Mouse (Mus musculus) embryo, embryonic 10 days (tissue): ENCODE results near the gene Skiv2l.
"Not testable (repeated sequence)": the region's sequence is repeated elsewhere in the genome, so short reads cannot be mapped to it uniquely, and the experiment has no call there.

ENCODE experiments used
- DNase-seq: peaks from one replicate; pipeline ENCODE4 v3.0.0-alpha.2; 2015; ENCODE audit warnings: low spot score

The Skiv2l gene

GRCm38 (mm10) chr17:34811275-34811674 is 38.7 kb downstream of the Skiv2l start:
- no peak for DNase-seq

- DNase-seq = not testable (repeated sequence)
Measured at GRCm38 (mm10) chr17:34810811-34811210, 39.2 kb downstream of the Skiv2l start.

- not testable (repeated sequence) for DNase-seq
Measured at GRCm38 (mm10) chr17:34810411-34810810, 39.6 kb downstream of the Skiv2l start.

- DNase-seq = no peak
Measured at GRCm38 (mm10) chr17:34808599-34809205, 41.3 kb downstream of the Skiv2l start.

- DNase-seq = no peak
Measured at GRCm38 (mm10) chr17:34807176-34807575, 42.8 kb downstream of the Skiv2l start.

GRCm38 (mm10) chr17:34804871-34805562 is 45.0 kb downstream of the Skiv2l start:
- DNase-seq = no peak

GRCm38 (mm10) chr17:34804301-34804700 is 45.7 kb downstream of the Skiv2l start, which contains the start of gene Cyp21a1:
Cyp21a1 (minus strand) TSS chr17:34804561.
- DNase-seq = not testable (repeated sequence)

GRCm38 (mm10) chr17:34803367-34803766 is 46.6 kb downstream of the Skiv2l start:
- not testable (repeated sequence) for DNase-seq

- not testable (repeated sequence) for DNase-seq
Measured at GRCm38 (mm10) chr17:34802756-34803155, 47.3 kb downstream of the Skiv2l start.

GRCm38 (mm10) chr17:34800781-34801305 is 49.2 kb downstream of the Skiv2l start:
- not testable (repeated sequence) for DNase-seq

GRCm38 (mm10) chr17:34799531-34799925 is 50.5 kb downstream of the Skiv2l start:
- DNase-seq = no peak

GRCm38 (mm10) chr17:34798866-34799530 is 51.0 kb downstream of the Skiv2l start:
- DNase-seq = no peak

GRCm38 (mm10) chr17:34798071-34798470 is 51.9 kb downstream of the Skiv2l start:
- DNase-seq = not testable (repeated sequence)

GRCm38 (mm10) chr17:34797211-34797995 is 52.6 kb downstream of the Skiv2l start:
- DNase-seq = not testable (repeated sequence)

GRCm38 (mm10) chr17:34796311-34797140 is 53.5 kb downstream of the Skiv2l start:
- DNase-seq = no peak

GRCm38 (mm10) chr17:34795633-34796032 is 54.4 kb downstream of the Skiv2l start:
- DNase-seq = peak; percentile 39

- DNase-seq = no peak
Measured at GRCm38 (mm10) chr17:34795016-34795415, 55.0 kb downstream of the Skiv2l start.
